Mouse (Mus musculus) regulatory T cell (primary cell): Measurements from ENCODE around the gene Palmd.

Experiments
- in situ Hi-C: fragments of 300-600 bp; cut with MboI, MseI; formaldehyde crosslinking; loops from one replicate; pipeline ENCODE4 v1.15.1; 2025; ENCODE audit warnings: high pct_unique_total_duplicates

Palmd gene

GRCm38 (mm10) chr3:116892872-116893271, 75.9 kb downstream of the Palmd start:
- in situ Hi-C loops: loop anchor here (10.0 kb wide), 1 partner anchor 542 kb away; no protein-coding TSS in a partner anchor

GRCm38 (mm10) chr3:116892206-116892563, 76.6 kb downstream of the Palmd start:
- in situ Hi-C loops: loop anchor here (10.0 kb wide), 1 partner anchor 543 kb away; no protein-coding TSS in a partner anchor

GRCm38 (mm10) chr3:116891436-116892205, 77.2 kb downstream of the Palmd start:
- in situ Hi-C loops: loop anchor here (10.0 kb wide), 1 partner anchor 543 kb away; no protein-coding TSS in a partner anchor

GRCm38 (mm10) chr3:116890576-116890975, 78.2 kb downstream of the Palmd start:
- in situ Hi-C loops: loop anchor here (10.0 kb wide), 1 partner anchor 544 kb away; no protein-coding TSS in a partner anchor

- in situ Hi-C loops: no loop called here
Observed at GRCm38 (mm10) chr3:116889358-116889757, 79.4 kb downstream of the Palmd start.

- in situ Hi-C loops: no loop called here
Observed at GRCm38 (mm10) chr3:116884941-116885340, 83.8 kb downstream of the Palmd start.

- in situ Hi-C loops: no loop called here
Observed at GRCm38 (mm10) chr3:116882221-116882960, 86.4 kb downstream of the Palmd start.

- in situ Hi-C loops: no loop called here
Observed at GRCm38 (mm10) chr3:116870372-116870771, 98.4 kb downstream of the Palmd start.
